Mouse (Mus musculus): ENCODE measurements around the gene Trim15.

Trim15 gene

DNA sequence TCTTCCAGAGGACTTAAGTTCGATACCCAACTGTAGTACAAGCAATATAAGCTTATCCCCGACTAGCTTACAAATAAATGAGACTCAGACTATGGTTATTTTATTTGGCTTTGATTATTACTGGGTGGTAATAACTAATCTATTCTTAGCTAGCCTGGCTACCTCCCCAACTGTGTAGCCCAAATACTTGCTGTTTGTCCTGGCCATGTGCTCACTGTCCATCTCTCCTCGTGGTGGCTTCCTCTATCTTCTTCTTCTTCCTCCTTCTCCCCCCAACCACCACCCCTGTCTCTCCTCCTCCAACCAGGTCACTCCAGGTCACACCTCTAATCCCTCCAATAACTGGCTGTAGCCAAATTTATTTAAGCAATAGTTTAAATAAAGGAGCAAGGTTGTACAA lies 36.5 kb downstream of the Trim15 start:
- no peak for DNase-seq (ENCODE audit: extremely low spot score, low spot score)

DNA sequence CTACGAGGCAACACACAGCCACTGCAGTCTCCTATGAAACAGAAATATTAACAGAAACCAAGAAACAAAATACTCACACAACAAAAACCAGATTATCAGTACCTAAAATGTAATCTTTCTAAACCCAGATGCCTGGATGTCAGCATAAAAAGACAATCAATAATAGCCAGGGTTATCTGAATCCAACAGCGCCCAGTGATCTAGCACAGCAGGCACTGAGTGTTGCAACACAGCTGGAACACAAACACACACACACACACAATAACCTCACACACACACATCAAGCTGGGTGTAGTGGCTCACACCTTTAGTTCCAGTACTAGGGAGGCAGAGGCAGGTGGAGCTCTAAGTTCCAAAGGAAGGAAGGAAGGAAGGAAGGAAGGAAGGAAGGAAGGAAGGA lies 38.5 kb downstream of the Trim15 start:
- DNase-seq (ENCODE audit: extremely low spot score, low spot score) = no peak

GRCm38 (mm10) chr17:36826002-36826401 lies 41.0 kb downstream of the Trim15 start:
- peak; percentile 31 for DNase-seq (ENCODE audit: extremely low spot score, low spot score)

DNA sequence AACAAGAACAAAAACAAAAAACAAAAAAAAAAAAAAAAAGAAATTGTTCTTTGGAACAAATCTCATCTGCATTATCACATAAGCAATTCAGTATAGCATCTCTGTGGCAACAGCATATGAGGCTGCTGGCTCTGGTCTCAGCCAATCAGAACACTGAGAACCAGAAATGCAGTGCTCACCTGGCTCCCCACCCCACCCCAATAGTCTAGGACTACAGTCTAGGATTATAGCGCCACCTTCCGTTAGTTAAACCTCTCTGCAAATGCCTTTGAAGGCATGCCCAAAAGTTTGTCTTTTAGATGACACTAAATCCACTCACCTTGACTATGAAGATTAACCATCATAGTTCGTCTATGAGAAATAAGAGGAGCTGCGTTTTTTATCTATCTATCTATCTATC lies 41.5 kb downstream of the Trim15 start:
- no peak for DNase-seq (ENCODE audit: extremely low spot score, low spot score)

DNA sequence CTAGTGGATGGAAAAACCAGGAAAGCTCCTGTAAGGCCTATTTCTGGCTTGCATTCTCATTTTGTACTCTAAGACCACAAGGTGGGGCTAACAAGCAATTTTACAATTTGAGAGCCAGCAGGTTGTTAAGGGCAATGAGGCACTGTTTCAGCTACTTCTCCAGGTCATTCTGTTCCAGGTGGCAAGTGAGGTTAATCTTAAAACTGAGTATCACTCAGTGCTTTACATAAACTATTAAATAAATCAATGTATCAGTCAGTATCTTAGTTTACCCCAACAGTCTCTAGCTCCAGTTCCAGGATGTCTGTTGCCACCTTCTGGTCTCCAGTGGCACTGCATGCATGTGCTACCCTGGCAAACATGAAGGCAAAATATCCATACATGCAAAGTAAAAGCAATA lies 43.0 kb downstream of the Trim15 start:
- peak; percentile 48 for DNase-seq (ENCODE audit: extremely low spot score, low spot score)

DNA sequence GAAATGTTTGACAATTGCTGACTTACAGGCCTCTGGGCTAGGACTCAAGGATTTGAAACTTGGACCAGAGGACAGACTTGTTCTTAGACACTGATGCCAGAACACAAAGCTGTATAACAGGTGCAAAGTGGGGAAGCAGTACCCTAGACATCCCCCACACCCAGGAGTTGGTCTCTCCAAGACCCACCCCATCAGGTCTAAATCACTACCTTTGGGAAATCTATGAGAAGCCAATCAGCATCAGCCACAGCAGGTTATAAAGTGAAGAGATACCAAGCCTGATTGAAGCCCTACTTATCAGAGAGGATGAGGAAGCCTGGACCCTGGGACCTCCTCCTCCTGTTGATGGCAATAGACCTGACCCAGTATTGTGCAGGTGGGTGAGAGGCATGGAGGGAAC lies 55.1 kb downstream of the Trim15 start, which contains the start of gene H2-M10.6:
TSS of gene H2-M10.6 (plus strand) at position 301 of the 400 bp plus-strand sequence.
- DNase-seq (ENCODE audit: extremely low spot score, low spot score) = no peak
